Mouse (Mus musculus) heart, embryonic 16.5 days (tissue): Measurements from ENCODE around the gene Tnfaip8l1. TPM values are rescaled to one million over a fixed set of nuclear protein-coding genes. Genes with fewer than 3 reads are reported as not detected.
A peak's percentile ranks its signal among the peaks of the same experiment; 100 is the strongest.

Experiments used
- ATAC-seq: fragments of 200-750 bp; cut with Nextera tagmentation; replicated peaks from 2 replicates; pipeline ENCODE4 v1.8.0; 2017; ENCODE audit warnings: moderate number of reproducible peaks; ENCODE audit not compliant: insufficient read depth, low FRiP score; ENCODE audit errors: extremely low read depth
- H3K27ac ChIP-seq: fragments of 300-500 bp; sonication (generic); 2 replicates; pipeline ENCODE4 v1.5.1; 2014; ENCODE audit warnings: mild to moderate bottlenecking, low read length, control low read depth, moderate library complexity
- H3K27me3 ChIP-seq: fragments of 300-500 bp; sonication (generic); 2 replicates; pipeline ENCODE4 v1.6.1; 2014; ENCODE audit warnings: low read length, mixed read lengths; ENCODE audit not compliant: control insufficient read depth, insufficient read depth
- H3K36me3 ChIP-seq: fragments of 300-500 bp; sonication (generic); 2 replicates; pipeline ENCODE4 v1.6.1; 2014; ENCODE audit not compliant: control insufficient read depth, insufficient read depth
- H3K4me1 ChIP-seq: fragments of 300-500 bp; sonication (generic); 2 replicates; pipeline ENCODE4 v1.6.1; 2014; ENCODE audit warnings: low read length, mixed read lengths; ENCODE audit not compliant: control insufficient read depth, insufficient read depth
- H3K4me2 ChIP-seq: fragments of 300-500 bp; sonication (generic); 2 replicates; pipeline ENCODE4 v1.6.1; 2014; ENCODE audit warnings: low read depth, mild to moderate bottlenecking, control low read depth, low read length
- H3K4me3 ChIP-seq: fragments of 300-500 bp; sonication (generic); 2 replicates; pipeline ENCODE4 v1.5.1; 2014; ENCODE audit warnings: mild to moderate bottlenecking, control low read depth, low read length
- H3K9ac ChIP-seq: fragments of 300-500 bp; sonication (generic); 2 replicates; pipeline ENCODE4 v1.6.1; 2014; ENCODE audit warnings: low read length, control low read depth
- H3K9me3 ChIP-seq: fragments of 300-500 bp; sonication (generic); replicated peaks from 2 replicates; pipeline ENCODE4 v1.6.1; 2016; ENCODE audit warnings: low read length; ENCODE audit not compliant: control insufficient read depth
- WGBS: fragments of 180-500 bp; shearing (Covaris S2); extraction: QIAGEN DNeasy Blood & Tissue Kit; methylation state at CpG from one replicate; pipeline ENCODE4 v1.1.7; 2014; 5-methylcytosine and 5-hydroxymethylcytosine counted together
- microRNA-seq: library from miRNA; unstranded; fragments of <30 nt; microRNA quantifications from one replicate; pipeline ENCODE4, GENCODE M21; 2017
- polyA plus RNA-seq: library from polyadenylated mRNA; unstranded; fragments of >200 nt; fragmentation: Nextera tagmentation; extraction: Ambion mirVana; gene quantifications from 2 replicates; pipeline ENCODE4 v1.2.1, GENCODE M21; 2015

Tnfaip8l1 gene
- polyA plus RNA-seq, 1 experiment from 2014 or later = 9.0 TPM

- under 1% methylated on average over 62 of the region's 78 CpGs for WGBS
- H3K4me1 ChIP-seq = peaks cover 11% of the 10 kb centered on the region
- peak within 1 kb of the TSS; percentile 75 for H3K4me2 ChIP-seq
- ATAC-seq = peak; percentile 99
- peak within 1 kb of the TSS; percentile 89 for H3K4me3 ChIP-seq
- no peaks in the 10 kb centered on the region for H3K27me3 ChIP-seq
- no peaks in the 10 kb centered on the region for H3K36me3 ChIP-seq
- peak within 1 kb of the TSS; percentile 92 for H3K9ac ChIP-seq
- H3K27ac ChIP-seq = peak within 1 kb of the TSS; percentile 87
- H3K9me3 ChIP-seq = no peaks in the 10 kb centered on the region
Observed at GRCm38 (mm10) chr17:56218377-56219191, 56.3 kb downstream of the Tnfaip8l1 start, which contains the start of gene Dpp9. Dpp9 (minus strand) TSS chr17:56218905.

- Histone ChIP-seq H3K9me3 (no peaks in the 10 kb centered on the region), H3K36me3 (no peaks in the 10 kb centered on the region), H3K4me2 (peak overlapping the region; percentile 75), H3K9ac (peak overlapping the region; percentile 92), H3K4me1 (peaks cover 11% of the 10 kb centered on the region), H3K4me3 (peak overlapping the region; percentile 89), H3K27ac (peak overlapping the region; percentile 87), H3K27me3 (no peaks in the 10 kb centered on the region)
- no peak for ATAC-seq
- 37% methylated on average over 12 of the region's 12 CpGs for WGBS
Observed at GRCm38 (mm10) chr17:56219251-56219650, 57.0 kb downstream of the Tnfaip8l1 start.

GRCm38 (mm10) chr17:56219805-56220204 lies 57.5 kb downstream of the Tnfaip8l1 start:
- no peak overlapping the region for H3K4me2 ChIP-seq
- H3K4me3 ChIP-seq = no peak overlapping the region
- 39% methylated on average over 3 of the region's 3 CpGs for WGBS
- H3K36me3 ChIP-seq = no peaks in the 10 kb centered on the region
- H3K4me1 ChIP-seq = peaks cover 11% of the 10 kb centered on the region
- no peaks in the 10 kb centered on the region for H3K9me3 ChIP-seq
- ATAC-seq = no peak
- H3K27me3 ChIP-seq = no peaks in the 10 kb centered on the region
- H3K9ac ChIP-seq = no peak overlapping the region
- peak overlapping the region; percentile 61 for H3K27ac ChIP-seq

Small RNA genes within 50 kb of the gene (microRNA-seq; reads per million reads assigned to microRNA genes)
- not detected for gene Gm44397

Other genes starting within 250 kb of the Tnfaip8l1 start
- 4.9 and 6.5 TPM in 2 replicates for gene Zfp119b, start 213.0 kb upstream of the Tnfaip8l1 start, polyA plus RNA-seq
- 1.4 and 1.7 TPM in 2 replicates for gene Ebi3, start 209.8 kb upstream of the Tnfaip8l1 start, polyA plus RNA-seq
- 18.4 and 19.3 TPM in 2 replicates for gene Yju2, start 203.4 kb upstream of the Tnfaip8l1 start, polyA plus RNA-seq
- gene Shd, start 192.0 kb upstream of the Tnfaip8l1 start, polyA plus RNA-seq = 6.6 and 6.9 TPM in 2 replicates
- gene Fsd1, start 176.0 kb upstream of the Tnfaip8l1 start, polyA plus RNA-seq = 2.3 and 3.5 TPM in 2 replicates
- 16.6 and 17.9 TPM in 2 replicates for gene Stap2, start 156.9 kb upstream of the Tnfaip8l1 start, polyA plus RNA-seq
- 77.4 and 78.0 TPM in 2 replicates for gene Mpnd, start 156.8 kb upstream of the Tnfaip8l1 start, polyA plus RNA-seq
- 81.1 and 82.8 TPM in 2 replicates for gene Sh3gl1, start 125.8 kb upstream of the Tnfaip8l1 start, polyA plus RNA-seq
- 12.1 and 12.7 TPM in 2 replicates for gene Chaf1a, start 122.0 kb upstream of the Tnfaip8l1 start, polyA plus RNA-seq
- gene Ubxn6, start 87.4 kb upstream of the Tnfaip8l1 start, polyA plus RNA-seq = 44.9 and 46.2 TPM in 2 replicates
- 82.7 and 88.3 TPM in 2 replicates for gene Hdgfl2, start 82.8 kb upstream of the Tnfaip8l1 start, polyA plus RNA-seq
- gene Plin4, start 52.7 kb upstream of the Tnfaip8l1 start, polyA plus RNA-seq = 1.7 TPM in 2 replicates
- gene Plin5, start 44.9 kb upstream of the Tnfaip8l1 start, polyA plus RNA-seq = 1.6 and 2.7 TPM in 2 replicates
- 2.0 and 2.4 TPM in 2 replicates for gene Lrg1, start 40.5 kb upstream of the Tnfaip8l1 start, polyA plus RNA-seq
- 0.70 and 1.2 TPM in 2 replicates for gene Sema6b, start 22.1 kb upstream of the Tnfaip8l1 start, polyA plus RNA-seq
- 69.9 and 75.1 TPM in 2 replicates for gene Mydgf, start 21.4 kb downstream of the Tnfaip8l1 start, polyA plus RNA-seq
- gene Dpp9, start 56.4 kb downstream of the Tnfaip8l1 start, polyA plus RNA-seq = 23.4 and 26.4 TPM in 2 replicates
- gene Fem1a, start 94.3 kb downstream of the Tnfaip8l1 start, polyA plus RNA-seq = 25.6 and 26.9 TPM in 2 replicates
- 7.6 and 8.6 TPM in 2 replicates for gene Ticam1, start 114.3 kb downstream of the Tnfaip8l1 start, polyA plus RNA-seq
- 79.3 and 89.4 TPM in 2 replicates for gene Plin3, start 130.4 kb downstream of the Tnfaip8l1 start, polyA plus RNA-seq
- 0.21 TPM in 1 of 2 replicates, not detected in the other for gene Arrdc5, start 137.8 kb downstream of the Tnfaip8l1 start, polyA plus RNA-seq
- 76.6 and 94.0 TPM in 2 replicates for gene Uhrf1, start 140.8 kb downstream of the Tnfaip8l1 start, polyA plus RNA-seq
- 23.8 and 33.0 TPM in 2 replicates for gene Kdm4b, start 163.6 kb downstream of the Tnfaip8l1 start, polyA plus RNA-seq